Mouse (Mus musculus) urinary bladder, postnatal 36 days (tissue): ENCODE results near the gene Ssbp2.

Experiments
- DNase-seq, 2 experiments: peaks; one replicate each; pipeline ENCODE4 v3.0.0; 2022; ENCODE audit warnings: low spot score in 2 of 2, mixed read lengths in 1 of 2

Gene Ssbp2

GRCm38 (mm10) chr13:91461711-91462351, 1.7 kb downstream of the Ssbp2 start:
- DNase-seq = peak; percentile 26 to 30

GRCm38 (mm10) chr13:91462395-91462794, 2.3 kb downstream of the Ssbp2 start:
- no peak for DNase-seq

GRCm38 (mm10) chr13:91462893-91463481, 2.9 kb downstream of the Ssbp2 start:
- DNase-seq = no peak

DNA sequence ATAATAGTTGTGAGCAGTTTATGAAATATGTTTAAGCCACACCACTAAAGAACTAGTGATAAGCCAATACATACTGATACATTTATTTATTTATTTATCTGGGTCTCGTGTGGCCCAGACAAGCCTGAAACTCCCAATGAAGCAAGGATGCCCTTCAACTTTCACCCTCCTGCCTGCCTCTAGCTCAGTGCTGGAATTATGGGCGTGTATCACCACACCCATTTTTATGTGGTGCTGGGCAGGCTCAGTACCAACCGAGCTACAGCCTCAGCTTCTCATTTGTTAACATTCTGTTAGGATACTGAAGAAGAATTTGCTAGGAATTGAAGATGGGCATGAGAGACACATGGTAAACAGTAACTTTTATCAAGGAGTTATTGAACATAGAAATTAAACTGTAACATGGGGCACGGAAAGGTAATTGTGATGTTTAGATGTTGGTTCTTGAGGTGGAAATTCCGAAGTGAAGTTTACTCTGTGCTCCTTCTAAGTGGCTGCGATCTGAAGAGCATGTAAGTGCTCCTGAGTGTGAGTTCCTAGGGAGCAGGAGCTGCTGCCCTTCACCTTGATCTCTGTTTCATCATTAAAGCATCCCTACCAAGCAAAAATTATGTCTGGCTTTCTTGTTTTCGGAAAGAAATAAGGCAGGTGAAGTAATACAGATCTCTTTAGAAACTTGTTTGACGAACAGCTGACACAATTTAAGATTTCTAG, 5.1 kb downstream of the Ssbp2 start:
- DNase-seq = no peak

GRCm38 (mm10) chr13:91471566-91471965, 11.5 kb downstream of the Ssbp2 start:
- no peak for DNase-seq

GRCm38 (mm10) chr13:91471980-91472379, 11.9 kb downstream of the Ssbp2 start:
- no peak for DNase-seq

DNA sequence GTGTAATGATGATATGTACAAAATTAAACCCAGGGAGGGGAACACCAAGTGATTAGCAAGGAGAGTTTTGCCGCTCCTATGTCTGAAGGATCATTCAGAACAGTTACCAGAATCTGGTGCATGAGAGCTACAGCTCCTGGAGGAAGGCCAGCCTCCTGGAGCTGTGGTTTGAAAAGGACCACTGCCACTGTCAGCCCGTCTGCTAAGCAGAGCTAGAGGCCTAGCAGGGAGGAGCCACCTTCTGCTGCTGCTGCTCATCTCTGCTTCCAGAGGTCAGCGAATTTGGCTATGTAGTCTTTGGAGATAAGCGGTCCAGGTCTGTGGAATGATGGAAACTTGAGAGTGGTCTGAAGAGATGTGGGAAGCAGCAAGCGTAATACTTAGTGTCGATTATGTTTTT, 13.4 kb downstream of the Ssbp2 start:
- no peak for DNase-seq

GRCm38 (mm10) chr13:91474027-91474426, 13.9 kb downstream of the Ssbp2 start:
- no peak for DNase-seq

DNA sequence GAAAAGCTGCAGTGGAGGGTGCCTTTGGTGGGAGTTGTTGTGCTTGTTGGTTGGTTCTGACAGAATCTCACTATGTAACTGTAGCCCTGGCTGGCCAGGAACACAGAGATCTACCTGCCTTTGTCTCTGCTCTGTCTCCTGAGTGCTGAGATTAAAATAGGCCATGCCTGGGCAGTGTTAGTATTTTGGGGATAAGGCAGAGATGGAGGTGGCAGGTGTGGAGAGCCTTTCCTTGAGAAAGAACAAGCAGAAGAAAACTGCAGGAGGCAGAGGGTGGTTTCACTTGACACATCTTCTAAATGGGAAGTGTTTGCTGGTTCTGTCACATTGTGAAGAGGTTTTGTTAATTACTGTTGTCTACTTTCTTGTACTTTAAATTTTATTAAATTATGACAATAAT, 15.8 kb downstream of the Ssbp2 start:
- no peak for DNase-seq

GRCm38 (mm10) chr13:91476596-91477100, 16.6 kb downstream of the Ssbp2 start:
- no peak for DNase-seq

DNA sequence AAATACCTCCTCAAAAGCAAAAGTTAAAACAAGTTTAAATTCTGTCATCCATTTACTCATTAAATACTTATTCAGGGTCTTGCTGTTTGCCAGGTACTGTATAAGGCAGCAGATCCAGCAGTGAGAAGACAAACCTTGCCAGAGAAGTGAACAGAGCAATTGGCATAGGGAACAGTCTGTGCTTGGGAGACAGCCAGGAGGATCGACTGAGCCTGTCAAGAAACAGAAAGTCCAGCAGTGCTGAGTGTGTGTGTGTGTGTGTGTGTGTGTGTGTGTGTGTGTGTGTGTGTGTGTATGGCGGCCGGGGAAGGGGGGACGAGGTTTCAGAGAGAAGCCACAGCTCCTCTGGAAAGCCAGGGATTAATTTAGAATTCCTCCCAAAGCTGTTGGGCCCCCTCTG, 17.9 kb downstream of the Ssbp2 start:
- peak in 1 of 2 experiments; percentile 64 for DNase-seq

DNA sequence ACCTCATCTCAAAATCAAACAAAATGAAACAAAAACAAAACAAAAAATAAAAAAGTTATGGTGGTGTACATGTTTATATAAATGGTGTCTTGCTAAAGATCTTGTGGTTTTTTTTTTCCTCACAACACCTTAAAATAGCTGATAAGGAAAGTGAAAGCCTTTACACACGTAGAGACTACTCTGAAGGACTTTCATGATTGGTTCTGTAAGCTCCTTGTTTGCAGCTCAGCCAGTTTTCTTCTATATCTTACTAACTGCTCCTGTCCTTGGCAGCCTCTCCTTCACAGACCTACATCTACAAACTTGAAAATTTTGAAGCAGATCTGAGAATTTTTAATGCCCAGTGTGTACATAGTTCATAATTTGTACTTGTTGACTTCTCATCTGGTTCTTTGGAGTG, 24.2 kb downstream of the Ssbp2 start:
- DNase-seq = no peak

DNA sequence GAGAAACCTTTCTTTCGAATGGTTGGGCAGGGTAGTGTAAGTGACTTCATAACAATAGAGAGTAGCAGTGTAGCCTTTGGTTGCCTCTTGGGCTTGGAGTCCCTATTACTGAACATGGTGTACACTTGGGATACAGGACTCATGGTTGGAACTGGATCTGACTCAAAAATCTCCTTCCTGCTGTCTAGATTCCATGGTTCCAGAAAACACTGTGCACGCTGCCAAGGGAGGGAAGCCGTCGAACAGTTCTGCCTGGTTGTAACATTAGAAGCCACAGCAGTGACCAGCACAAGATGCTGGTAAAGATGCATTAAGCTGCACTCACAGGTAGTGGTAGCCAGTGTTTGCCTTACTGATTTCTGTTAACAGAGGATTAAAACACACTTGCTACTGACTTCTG, 32.0 kb downstream of the Ssbp2 start:
- DNase-seq = no peak

GRCm38 (mm10) chr13:91497055-91497454, 37.0 kb downstream of the Ssbp2 start:
- DNase-seq = no peak

DNA sequence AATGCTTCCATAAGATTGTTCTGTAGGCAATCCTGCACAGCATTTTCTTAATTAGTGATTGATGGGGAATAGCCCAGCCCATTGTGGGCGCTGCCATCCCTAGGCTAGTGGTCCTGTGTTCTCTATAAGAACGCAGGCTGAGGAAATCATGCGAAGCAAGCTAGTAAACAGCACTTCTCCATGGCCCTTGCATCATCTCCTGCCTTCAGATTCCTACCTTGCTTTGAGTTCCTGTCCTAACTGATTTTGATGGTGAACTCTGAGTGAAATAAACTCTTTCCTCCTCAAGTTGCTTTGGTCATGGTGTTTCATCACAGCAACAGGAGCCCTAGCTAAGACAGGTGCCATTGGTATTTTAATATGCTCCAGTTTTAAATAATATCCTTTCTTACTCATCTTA, 41.7 kb downstream of the Ssbp2 start:
- no peak for DNase-seq

- no peak for DNase-seq
Observed at GRCm38 (mm10) chr13:91502642-91503373, 42.7 kb downstream of the Ssbp2 start.

DNA sequence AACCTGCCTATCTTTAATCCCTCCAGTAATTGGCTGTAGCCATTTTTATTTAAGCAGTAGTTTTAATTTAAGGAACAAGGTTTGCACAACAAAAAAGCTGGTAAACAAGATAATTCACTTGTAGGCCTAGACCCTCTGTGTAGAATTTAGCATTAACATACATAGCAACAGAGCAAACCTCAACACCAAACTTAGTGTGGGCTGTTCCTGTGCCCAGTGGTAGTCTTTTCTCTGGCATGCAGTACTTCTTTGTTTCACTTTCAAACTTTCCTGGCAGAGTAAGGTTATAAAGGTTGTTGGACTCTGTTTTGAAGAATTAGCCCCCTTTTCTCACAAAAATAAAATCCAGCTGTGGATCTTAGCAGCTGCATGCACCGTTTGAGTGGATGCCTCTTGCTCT, 48.9 kb downstream of the Ssbp2 start:
- DNase-seq = no peak

- DNase-seq = no peak
Observed at GRCm38 (mm10) chr13:91509467-91509866, 49.4 kb downstream of the Ssbp2 start.

GRCm38 (mm10) chr13:91514979-91515378, 54.9 kb downstream of the Ssbp2 start:
- DNase-seq = no peak

DNA sequence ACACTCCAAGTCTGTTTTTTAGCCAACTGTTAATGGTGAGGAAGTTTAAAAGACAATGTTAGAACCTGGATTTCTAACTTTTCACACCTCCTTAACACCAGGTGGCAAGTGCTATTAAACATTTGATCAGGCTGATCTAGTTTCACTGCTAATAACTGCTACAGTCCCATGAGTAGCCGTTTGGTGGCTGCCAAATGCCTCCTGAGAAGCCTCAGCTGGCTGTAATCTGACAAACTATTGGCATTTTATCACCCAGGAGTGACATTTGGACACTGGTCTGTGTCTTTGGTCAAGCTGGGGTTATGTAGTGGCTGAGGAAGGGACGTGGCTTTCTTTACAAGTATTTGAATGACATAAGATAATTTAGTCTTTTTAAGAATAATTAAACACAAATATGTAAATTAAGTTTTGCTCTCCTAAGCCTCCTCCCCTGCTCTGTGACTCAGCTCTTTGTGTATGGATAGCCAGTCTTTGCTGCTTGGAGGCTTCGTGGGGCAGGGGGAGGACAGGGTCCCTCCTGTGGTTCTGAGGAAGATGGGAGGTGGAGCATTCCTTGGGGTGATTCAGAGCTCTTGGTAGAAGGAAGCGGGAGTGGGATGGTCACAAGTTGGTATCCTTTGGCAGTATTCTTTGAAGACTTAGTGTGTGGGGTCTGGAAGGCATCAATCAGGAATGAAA, 60.1 kb downstream of the Ssbp2 start:
- DNase-seq = no peak

GRCm38 (mm10) chr13:91520968-91521367, 60.9 kb downstream of the Ssbp2 start:
- DNase-seq = no peak

DNA sequence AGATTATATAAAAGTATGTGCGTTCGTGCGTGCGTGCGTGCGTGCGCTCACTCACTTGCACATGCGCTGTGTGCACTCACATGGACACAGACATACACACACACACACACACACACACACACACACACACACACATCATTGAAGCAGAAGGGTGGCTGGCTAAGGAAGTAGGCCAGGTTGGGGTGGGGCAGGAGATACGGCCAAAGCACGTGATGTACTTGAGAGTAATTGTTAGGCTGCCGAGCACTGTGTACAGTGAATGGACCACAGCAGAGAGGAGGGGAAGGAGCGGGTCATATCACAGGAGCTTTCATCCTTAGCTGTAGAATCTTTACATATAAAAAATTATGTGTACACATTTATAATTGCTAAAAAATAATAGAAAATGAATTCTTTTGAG, 66.0 kb downstream of the Ssbp2 start:
- DNase-seq = no peak
